Mouse (Mus musculus) c-Kit-positive CD71-positive TER-119-negative erythroid progenitor cells, embryonic 14.5 days (primary cell): ENCODE measurements around the gene Adamtsl2.

Source experiments
- DNase-seq: peaks from one replicate; pipeline ENCODE4 v3.0.0-alpha.2; 2013; ENCODE audit warnings: low read depth

Gene Adamtsl2

DNA sequence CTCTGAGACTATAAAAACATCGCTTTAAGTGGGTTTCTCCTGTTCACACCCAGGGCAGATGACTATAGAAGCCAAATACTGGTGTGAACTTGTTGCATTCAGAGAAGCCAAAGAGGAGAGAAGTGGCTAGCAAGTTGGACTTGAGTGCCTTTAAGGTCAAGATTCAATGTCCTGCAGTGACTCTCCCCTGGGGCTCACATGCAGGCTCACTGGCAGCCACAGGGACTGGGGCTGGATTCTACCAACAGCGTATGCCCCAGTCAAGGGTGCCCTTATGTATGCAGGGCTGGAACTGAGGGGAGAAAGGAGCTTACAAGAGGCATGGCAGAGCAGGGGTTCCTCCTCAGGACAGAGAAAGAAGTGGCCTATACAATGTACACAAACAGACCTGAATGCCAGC, 40.6 kb downstream of the Adamtsl2 start:
- DNase-seq = no peak

DNA sequence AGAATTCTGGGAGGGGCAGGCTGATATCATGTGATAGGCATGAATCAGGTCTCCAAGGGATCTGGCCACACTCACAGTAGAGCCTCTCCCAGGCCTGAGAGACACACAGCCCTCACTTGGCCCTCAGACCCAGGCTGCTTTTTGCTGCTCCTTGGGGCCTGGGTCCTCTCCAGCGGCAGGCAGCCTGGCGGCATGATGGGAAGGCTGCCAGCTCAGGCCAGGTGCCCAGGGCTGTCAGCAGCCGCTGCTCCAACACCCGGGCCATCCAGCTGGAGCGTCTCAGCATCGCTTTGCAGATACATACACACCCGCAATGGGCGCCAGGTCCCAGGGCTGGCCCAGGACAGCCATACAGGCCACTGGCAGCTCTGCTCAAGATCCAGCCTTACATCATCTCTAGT, 41.1 kb downstream of the Adamtsl2 start:
- DNase-seq = no peak

GRCm38 (mm10) chr2:27121626-27122355, 42.6 kb downstream of the Adamtsl2 start:
- no peak for DNase-seq

- DNase-seq = no peak
These were observed 43.4 kb downstream of the Adamtsl2 start for GRCm38 (mm10) chr2:27122578-27122977.

- no peak for DNase-seq
These were observed 43.9 kb downstream of the Adamtsl2 start for GRCm38 (mm10) chr2:27123121-27123520.

GRCm38 (mm10) chr2:27125979-27126378, 46.8 kb downstream of the Adamtsl2 start:
- DNase-seq = peak; percentile 15

DNA sequence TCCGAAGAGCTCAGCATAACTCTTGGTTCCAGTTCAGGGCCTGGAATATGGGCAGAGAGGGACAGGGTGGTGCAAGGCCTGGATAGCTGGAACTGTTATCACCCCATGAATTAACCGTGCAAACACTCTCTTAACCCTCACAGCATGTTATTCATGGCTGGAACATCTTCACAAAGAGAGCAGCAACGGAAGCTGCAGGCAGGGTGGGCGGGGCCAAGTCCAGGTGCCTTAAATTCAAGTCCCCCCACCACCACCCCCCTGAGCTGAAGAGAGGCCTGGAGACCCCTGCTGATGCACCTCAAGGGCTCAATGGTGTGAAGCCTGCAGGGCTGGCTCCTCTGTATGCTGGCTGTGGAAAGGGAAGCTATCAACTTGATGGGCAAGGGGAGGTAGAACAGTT, 47.3 kb downstream of the Adamtsl2 start:
- no peak for DNase-seq

DNA sequence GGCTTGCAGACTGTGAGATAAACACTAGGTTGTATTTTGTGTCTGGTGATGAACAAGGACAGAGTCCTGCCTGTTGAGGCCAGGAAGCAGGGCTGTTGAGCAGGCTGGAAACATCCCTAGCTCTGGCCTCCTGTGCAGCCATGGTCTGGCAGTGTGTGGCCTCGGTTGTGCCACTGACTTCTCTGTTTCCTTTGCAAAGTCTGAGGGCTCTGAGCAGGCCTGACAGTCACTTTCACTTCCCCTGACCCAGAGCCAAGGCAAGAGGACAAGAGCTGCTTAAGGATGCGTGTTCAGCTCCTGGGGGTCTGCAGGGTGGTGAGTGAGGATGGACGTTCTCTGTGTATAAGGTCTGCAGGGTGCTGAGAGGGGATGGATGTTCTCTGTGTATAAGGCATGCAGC, 49.8 kb downstream of the Adamtsl2 start:
- DNase-seq = no peak

DNA sequence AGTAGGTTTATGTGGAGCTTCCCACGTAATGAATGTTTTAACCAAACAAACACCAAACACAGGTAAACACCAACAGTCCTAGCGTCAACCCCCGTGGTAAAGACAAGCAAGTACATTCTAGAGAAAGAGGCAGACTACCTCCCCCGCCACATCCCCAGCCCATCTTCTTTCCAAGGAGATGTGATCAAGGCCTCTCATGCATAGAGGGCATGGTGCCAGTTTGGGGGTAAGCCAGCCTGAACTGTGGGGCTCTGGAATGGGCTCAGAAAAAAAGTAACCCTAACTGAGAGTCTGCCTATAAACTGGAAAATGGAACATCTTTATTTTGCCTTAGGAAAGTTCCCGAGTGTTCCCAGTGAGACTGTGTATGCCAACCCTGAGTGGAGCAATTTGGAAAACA, 56.8 kb downstream of the Adamtsl2 start:
- DNase-seq = no peak

GRCm38 (mm10) chr2:27136336-27136735, 57.2 kb downstream of the Adamtsl2 start:
- no peak for DNase-seq

- no peak for DNase-seq
These were observed 57.6 kb downstream of the Adamtsl2 start for GRCm38 (mm10) chr2:27136789-27137188.

- no peak for DNase-seq
These were observed 59.2 kb downstream of the Adamtsl2 start for GRCm38 (mm10) chr2:27138356-27138755.

DNA sequence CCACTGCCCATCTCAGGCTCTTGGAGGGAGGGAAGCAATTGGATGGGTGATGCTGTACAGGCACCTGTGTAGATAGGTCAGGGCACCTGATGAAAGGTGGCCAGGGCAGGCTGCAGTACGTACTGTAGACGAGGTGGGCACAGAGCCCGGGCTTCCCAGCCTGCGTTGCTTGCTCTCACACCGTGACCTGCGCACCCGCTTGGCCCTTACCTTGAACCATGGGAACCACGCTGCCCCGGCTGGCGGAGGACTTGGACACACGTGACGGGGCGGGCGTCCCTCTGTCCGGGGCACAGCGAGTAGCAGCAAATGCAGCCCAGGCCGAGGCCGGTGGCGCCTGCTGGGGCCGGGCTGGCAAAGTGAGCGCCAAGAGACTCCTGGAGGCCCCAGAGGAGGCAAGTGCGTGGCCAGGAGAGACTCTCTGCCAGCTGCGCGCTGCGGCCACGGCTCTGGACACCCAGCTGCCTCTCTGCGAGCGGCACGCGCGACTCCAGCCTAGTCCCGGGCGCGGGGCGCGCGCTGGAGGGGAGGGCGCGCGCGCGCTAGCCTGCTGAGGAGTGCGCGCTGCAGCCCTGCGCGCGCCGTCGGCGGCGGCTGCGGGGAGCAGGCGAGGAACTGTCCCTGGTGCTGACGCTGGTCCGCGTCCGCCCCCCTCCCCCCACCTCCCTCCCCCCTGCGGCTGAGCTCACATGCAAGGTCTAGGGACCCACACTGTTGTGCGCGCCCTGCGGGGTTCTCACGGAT, 62.9 kb downstream of the Adamtsl2 start, which contains the start of gene Fam163b:
Gene Fam163b (minus strand): TSS at position 542 of the 744 bp plus-strand sequence.
- no peak for DNase-seq

DNA sequence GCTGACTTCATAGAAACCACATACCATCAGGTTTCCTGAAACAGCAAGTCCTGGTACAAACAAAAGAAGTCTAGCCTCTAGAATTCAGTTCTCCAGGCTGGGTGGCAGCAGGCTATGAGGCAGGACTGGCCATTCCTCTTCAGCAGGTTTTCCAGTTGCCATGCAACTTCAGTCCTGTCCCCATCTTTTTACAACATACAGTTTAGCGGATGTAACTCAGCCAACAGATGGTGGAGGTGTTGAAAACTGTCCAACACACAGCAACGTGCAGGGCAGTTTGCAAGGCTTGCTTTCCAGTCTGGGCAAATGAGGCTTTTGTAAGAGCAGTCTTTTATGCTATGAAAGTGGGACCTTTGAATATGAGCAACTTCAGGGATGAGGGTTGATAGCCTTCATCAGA, 65.8 kb downstream of the Adamtsl2 start:
- DNase-seq = no peak

- no peak for DNase-seq
These were observed 67.7 kb downstream of the Adamtsl2 start for GRCm38 (mm10) chr2:27146840-27147239.

DNA sequence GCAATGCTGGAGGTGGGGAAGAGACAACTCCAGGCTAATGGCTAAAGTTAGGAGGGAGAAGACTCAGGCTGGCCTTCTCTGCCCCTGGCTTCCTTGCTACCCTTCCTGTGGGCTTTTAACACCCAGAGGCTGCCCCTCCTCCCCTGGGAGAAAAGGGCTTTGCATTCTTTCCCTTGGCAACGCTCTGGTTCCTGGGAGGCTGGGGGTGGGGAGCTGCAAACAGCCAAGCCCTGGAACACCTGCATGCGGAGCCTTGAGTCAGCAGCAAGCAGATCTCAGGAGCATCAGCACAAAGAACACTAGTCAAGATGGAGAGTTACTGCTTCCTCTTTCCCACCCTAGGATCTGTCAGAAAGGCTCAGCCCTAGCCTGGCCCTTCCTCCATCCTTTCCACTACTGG, 70.3 kb downstream of the Adamtsl2 start:
- DNase-seq = no peak

DNA sequence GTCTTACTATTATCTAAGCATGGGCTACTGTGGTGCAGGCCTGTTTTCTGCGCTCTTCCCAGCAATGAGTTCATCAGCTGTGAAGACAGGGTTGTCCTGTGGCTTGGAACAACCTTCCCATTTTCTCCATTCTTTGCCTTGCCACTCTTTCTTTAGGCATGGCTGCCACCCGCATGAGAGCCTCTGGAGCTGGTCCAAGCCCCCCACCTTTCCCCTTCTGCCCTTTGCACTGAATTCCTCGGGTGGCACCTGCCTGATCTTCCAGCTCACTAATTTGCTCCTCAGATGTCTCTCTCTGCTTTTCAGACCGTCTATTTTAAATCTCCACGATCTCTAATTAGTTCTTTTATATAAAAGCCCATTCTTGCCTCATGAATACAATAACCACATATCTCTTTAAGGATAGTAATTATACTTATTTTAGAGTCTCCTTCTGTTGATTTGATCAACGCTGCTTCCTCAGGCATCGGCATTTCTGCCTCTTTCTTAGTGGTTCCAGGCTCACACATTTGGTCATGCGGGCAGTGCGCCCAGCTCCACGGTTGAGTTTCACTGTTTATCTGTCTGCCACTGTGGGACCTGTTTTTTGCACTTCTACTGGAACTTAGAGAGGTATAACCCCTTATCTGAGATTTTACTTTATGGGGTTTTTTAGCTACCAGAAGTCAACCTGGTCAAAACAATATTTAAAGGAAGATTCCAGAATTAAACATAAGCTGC, 75.4 kb downstream of the Adamtsl2 start:
- no peak for DNase-seq

DNA sequence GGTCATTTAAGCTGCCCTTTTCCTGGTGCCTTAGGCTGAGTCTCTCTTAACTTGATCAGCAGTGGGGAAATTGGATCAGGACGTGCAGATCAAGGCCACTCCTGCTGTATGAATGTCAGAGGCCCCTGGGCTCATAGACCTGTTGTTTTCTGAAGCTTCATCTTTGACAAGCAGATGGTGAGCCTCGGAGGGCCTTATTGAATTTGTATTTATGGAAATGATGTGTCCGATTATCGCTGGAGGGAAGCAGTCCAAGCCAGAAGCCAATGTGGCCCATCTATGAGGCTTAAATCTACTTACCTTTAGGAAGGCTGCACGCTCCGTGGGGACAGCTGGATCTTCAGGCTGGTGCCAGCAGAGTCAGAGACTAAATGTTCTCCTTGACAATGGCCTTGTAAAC, 77.4 kb downstream of the Adamtsl2 start:
- no peak for DNase-seq
